Mouse (Mus musculus): ENCODE data around the gene Bnc2.

Bnc2 gene

GRCm38 (mm10) chr4:84633991-84634390 lies 41.1 kb downstream of the Bnc2 start:
- intact Hi-C loops (cut with DNase I) = no loop called here

DNA sequence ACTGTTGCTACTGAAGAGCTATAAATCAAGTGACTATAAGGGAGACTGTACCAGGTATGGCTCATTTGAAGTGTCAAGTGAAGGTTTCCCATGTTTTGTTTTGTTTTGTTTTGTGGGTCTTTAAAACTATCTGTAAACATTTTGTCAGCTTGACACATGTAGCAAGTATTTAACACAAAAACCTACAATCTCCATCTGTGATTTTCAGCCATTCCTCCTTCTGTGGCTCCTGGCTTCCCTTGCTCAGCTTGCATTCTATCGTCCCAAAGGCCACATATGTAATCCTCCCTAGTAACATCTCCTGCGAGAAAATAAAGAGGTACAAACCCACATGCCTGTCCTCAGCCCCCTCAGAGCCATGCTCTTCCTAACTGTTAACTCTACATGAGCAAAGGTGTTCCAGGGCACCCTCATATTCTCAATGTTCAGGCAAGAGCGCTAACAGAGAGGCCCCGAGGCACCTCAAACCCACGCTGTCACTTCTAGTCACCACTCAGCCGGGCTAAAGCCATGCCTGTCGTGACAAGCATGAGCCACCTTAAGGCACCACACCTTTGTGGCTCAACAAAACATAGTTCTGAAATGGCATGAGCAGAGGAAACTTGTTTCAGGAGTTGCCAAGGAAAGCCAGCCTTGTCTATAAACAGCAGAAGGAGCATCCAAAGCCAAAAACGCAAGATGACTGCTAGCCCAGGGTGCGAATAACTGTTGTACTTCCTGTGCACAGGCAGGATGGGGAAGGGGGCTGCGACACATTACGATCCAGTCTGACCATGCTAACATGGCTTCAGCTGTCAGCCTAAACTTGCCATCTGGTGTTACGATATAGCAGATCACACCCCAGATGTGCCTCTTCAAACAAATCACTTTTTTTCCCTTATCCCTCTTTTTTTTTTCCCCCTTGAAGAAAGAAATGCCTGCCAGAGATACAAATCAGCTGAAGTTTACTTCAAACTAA lies 42.0 kb downstream of the Bnc2 start:
- intact Hi-C loops (cut with DNase I) = no loop called here

DNA sequence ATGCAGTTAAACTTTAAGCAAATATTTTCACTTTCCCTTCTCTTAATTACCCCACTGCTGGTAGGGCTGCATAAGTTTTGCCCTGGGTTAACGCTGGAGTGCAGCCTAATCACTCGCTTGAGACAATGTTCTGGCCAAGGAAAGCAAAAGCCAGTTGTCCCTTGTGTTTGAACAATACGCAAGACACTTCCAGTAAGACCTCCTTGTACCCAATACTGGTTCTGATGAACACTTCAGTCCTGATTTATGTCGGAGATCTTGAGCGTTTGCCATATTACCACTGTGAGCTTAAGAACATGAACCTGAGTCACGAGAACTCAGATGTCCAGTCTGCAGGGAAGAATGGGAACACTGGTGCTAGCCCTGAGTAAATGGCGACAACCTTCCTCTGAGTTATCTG lies 47.5 kb downstream of the Bnc2 start:
- intact Hi-C loops (cut with DNase I) = no loop called here

GRCm38 (mm10) chr4:84623312-84623711 lies 51.8 kb downstream of the Bnc2 start:
- intact Hi-C loops (cut with DNase I) = no loop called here

DNA sequence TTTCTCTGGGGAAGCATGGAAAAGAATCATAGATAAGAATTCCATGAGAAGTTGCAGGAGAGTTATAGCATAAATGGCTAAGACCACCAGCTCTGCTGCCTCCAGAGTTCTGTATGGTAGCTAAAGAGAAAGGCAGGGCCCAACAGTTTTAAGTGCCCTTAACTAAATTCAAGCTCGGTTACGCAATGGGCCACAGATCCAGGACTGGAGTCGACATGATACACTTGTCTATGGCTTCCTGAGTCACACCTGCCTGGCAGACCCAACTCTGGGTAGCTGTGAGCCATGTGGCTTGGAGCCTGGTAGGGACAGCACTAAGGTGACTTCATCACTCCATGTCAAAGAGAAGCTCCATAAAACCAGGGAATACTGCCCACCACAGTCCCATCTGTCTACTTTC lies 53.3 kb downstream of the Bnc2 start:
- intact Hi-C loops (cut with DNase I) = no loop called here

DNA sequence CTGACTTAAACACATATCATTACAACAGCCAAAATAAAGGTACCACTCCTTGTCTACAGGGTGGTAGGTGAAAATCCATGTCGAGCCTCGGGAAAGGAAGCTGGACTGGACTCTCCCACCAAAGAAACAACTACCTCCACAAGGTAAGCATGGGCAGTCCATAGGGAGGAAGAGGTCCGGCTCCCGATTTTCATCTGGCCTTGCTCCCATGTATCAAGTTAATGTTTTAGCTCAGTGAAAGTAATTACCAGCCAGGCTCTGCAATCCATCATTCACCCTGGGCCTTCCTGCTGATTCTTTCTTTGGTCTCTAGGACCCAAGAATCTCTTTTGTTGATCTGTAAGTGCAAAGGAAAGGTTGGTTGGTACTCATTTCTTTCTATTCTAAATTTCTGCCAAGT lies 65.2 kb downstream of the Bnc2 start:
- intact Hi-C loops (cut with DNase I) = no loop called here

DNA sequence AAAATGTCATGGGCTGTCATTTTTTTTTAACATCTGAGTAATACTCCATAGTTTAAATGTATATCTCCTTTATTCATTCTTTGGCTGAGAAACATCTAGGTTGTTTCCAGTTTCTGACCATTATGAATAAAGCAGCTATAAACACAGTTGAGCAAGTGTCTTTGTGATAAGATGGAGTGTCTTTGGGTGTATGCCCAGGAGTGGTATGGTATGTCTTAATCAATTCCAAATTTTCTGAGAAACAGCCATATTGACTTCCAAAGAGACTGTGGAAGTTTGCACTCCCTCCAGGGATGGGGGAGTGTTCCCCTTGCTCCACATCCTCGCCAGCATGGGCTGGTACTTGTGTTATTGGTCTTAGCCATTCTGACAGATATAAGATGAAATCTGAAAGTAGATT lies 70.6 kb downstream of the Bnc2 start:
- intact Hi-C loops (cut with DNase I) = no loop called here

GRCm38 (mm10) chr4:84580260-84580952 lies 94.7 kb downstream of the Bnc2 start:
- intact Hi-C loops (cut with DNase I) = no loop called here

- intact Hi-C loops (cut with DNase I) = no loop called here
Measured at GRCm38 (mm10) chr4:84578296-84578695, 96.8 kb downstream of the Bnc2 start.

DNA sequence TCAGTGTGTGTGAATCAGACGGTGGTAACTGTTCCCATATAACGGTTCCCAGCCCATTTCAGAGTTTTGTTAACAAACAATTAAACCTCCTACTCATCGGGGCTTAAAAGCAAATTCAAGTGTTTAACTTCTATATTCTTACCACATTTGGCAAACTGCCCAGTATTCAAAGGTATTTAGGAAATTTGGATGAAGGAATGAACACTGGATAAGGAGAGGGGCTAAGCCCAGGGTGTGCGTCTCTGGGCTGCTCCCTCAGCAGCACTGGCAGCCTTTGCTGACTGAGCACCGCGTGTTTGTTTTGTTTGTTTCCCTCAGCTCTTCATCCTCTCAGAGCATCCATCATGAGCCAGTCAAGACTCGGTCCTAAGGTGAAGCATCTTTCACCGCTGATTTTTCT lies 109.0 kb downstream of the Bnc2 start:
- intact Hi-C loops (cut with DNase I) = no loop called here

- intact Hi-C loops (cut with DNase I) = no loop called here
Measured at GRCm38 (mm10) chr4:84545204-84545871, 129.7 kb downstream of the Bnc2 start.

DNA sequence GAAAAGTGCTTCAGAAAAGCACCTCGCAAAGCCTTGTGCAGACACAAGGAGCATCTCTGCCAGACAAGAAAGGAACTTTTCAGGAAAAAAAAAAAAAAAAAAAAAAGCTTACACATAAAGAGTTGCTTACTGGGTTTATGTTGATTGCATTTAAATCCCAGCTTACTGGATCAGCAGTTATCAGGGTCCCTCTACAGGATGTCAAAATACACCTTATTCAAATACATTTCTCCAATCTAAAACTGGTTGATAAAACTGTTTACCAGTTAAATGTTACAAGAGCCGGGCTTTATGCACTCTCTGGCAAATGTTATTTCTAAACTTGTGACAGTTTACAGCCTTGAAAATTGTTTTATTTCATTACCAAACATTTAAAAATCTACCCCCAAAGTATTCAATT lies 130.4 kb downstream of the Bnc2 start:
- intact Hi-C loops (cut with DNase I) = no loop called here

GRCm38 (mm10) chr4:84540531-84540930 lies 134.5 kb downstream of the Bnc2 start:
- intact Hi-C loops (cut with DNase I) = no loop called here

GRCm38 (mm10) chr4:84539396-84539795 lies 135.7 kb downstream of the Bnc2 start:
- intact Hi-C loops (cut with DNase I) = no loop called here

DNA sequence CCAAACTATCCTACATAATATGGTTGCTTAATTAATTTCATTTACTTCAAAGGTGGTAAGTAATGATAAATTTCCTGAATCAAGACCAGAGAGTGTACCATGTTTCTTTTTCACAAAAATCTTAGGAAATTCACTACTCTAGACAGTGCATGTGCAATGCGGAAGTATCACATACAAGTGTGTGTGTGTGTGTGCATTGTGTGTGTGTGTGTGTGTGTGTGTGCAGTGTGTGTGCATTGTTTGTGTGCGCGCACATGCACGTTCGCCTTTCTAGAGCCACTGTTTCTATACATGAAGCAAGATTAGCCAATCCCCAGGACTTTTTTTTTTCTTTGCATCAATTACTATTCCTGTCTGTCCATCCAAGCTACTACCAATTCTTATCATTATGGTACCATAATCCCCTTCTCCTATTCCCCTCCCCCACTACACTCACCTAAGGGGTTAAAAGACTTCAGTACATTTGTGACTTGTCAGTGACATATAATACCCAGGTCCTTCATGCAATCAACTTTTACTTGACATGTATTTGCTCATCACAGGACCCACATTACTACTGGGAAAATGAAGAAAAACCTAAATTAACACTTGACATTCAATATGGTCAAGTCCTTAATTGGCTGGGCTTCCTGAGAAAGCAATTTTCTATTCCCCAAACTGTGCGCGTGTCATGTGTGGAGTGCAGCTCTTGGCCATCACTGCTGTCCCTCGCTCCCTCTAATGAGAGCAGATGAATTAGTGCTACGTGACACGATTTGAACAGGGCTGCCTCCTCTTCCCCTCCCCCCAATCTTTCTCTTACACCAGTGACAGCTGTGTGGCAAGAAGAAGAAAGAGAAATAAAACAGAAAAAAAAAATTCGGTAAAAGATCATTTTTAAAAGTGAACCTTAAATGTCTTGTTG lies 145.9 kb downstream of the Bnc2 start:
- intact Hi-C loops (cut with DNase I) = no loop called here

GRCm38 (mm10) chr4:84528358-84528757 lies 146.7 kb downstream of the Bnc2 start:
- intact Hi-C loops (cut with DNase I) = no loop called here

DNA sequence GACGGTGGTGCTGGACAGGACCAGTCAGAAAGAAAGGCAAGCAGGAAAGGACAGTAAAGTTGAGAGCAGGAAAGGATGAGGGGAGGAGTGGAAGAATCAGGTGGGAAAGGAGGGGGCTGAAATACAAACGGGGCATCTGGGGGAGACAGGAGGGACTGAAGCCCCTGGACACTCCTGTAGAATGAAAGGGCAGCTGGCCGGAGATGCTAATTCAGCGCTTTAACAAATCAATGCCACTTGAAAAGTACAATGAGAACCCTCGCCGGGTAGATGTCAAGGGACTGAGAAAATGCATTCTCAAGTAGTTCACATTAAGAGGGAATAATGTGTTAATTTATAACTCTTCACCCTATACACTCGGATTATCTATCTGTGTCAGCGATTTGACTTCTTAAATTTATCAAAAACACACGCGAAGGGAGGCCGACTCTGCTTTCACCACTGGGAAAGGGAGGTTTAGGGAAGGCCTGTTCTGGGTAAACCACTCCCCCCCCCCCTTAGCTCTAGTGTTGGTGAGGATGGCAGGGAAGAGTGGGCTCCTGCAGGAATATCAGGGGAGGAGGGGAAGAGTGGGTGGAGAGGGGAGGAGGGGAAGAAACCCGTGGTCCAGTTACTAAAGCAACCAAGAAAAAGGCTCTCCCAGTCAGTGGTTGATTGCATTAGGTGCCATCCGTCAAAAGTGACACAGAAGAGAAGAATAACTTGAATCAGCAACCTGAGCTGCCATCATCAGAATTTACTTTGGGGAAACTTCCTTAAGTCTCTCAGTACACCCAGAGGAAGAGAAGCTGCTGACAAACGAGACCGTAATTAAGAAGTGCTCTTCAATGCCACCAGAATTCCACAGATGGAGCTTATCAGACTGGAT lies 147.8 kb downstream of the Bnc2 start:
- intact Hi-C loops (cut with DNase I) = no loop called here

- intact Hi-C loops (cut with DNase I) = no loop called here
Measured at GRCm38 (mm10) chr4:84523651-84524221, 151.3 kb downstream of the Bnc2 start.

DNA sequence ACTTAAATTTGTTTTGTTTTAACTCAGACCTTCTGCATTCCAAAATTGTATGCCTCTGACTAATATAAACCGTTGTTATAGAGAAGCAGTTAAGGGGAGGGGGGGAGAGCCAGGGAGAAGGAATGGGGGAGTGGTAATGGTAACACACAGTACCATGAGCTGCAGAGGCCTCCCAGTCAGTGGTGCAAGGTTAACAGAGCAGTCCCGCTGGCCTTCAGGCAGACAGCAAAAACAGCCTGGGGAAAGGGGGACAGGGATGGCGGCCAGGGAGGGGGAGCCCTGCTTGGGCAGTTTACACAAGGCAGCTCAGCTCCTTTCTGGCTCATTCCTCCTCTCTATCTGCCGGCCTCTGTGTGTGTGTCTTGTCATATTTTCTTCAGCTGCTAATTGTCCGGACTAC lies 151.9 kb downstream of the Bnc2 start:
- intact Hi-C loops (cut with DNase I) = no loop called here

- intact Hi-C loops (cut with DNase I) = no loop called here
Measured at GRCm38 (mm10) chr4:84521562-84521961, 153.5 kb downstream of the Bnc2 start.
